Mouse (Mus musculus) liver, adult 2 months (tissue): ENCODE measurements around the gene Zmynd8.

Experiments
- CTCF ChIP-seq: fragments of 200-500 bp; IDR thresholded peaks from 2 replicates; pipeline ENCODE4 v1.5.1; 2011; ENCODE audit warnings: low read depth, low read length, control low read depth
- POLR2A ChIP-seq: fragments of 200-500 bp; IDR thresholded peaks from 2 replicates; pipeline ENCODE4 v1.6.1; 2011; ENCODE audit warnings: low read length, control low read depth; ENCODE audit not compliant: insufficient read depth; ENCODE audit errors: extremely low read depth

- TF ChIP-seq CTCF (no peak), POLR2A (no peak)
Measured at GRCm38 (mm10) chr2:165839317-165839652, 59.5 kb downstream of the Zmynd8 start.
